ENCODE assay signal across 8 mouse cellular contexts in genomic region chr17:78454189-78454977, GRCm38 (mm10). TPM values are rescaled to one million over a fixed set of nuclear protein-coding genes. Genes with fewer than 3 reads are reported as not detected.
DNase-seq lines count a peak whose midpoint lies in the region; ATAC-seq lines count a peak whose summit lies in the region.
"Had no signal": no experiment of that assay in that cellular context is flagged by ENCODE, and none has a peak within 500 bp of the region (broad histone marks: within the 10 kb centered on the region; RNA-seq: fewer than 3 reads in every experiment).

No protein-coding gene starts in this region.

- WGBS in kidney, embryonic 16.5 days: 67% methylated on average over 21 of the region's 21 CpGs
- WGBS in embryonic facial prominence, embryonic 13.5 days: 74% methylated on average over 21 of the region's 21 CpGs
- 78% methylated on average over 21 of the region's 21 CpGs for WGBS in liver, embryonic 12.5 days (ENCODE audit: insufficient replicate concordance)

- no peaks in the 10 kb centered on the region for H3K9me3 ChIP-seq in kidney, embryonic 16.5 days (ENCODE audit: low read length)
- H3K9me3 ChIP-seq in embryonic facial prominence, embryonic 13.5 days: no peaks in the 10 kb centered on the region
- no peaks in the 10 kb centered on the region for H3K9me3 ChIP-seq in liver, embryonic 12.5 days (replicated peaks)

- no peak overlapping the region for H3K4me3 ChIP-seq in kidney, embryonic 16.5 days (ENCODE audit: low read length)
- no peak overlapping the region for H3K4me3 ChIP-seq in embryonic facial prominence, embryonic 13.5 days
- no peak overlapping the region for H3K4me3 ChIP-seq in liver, embryonic 12.5 days
- H3K4me3 ChIP-seq: myocyte had no signal

- H3K4me1 ChIP-seq in kidney, embryonic 16.5 days (ENCODE audit: insufficient read depth, low read length): peaks cover 14% of the 10 kb centered on the region
- H3K4me1 ChIP-seq in embryonic facial prominence, embryonic 13.5 days: no peaks in the 10 kb centered on the region; the same call in 1 of the 2 replicates
- no peaks in the 10 kb centered on the region for H3K4me1 ChIP-seq in liver, embryonic 12.5 days

- no peak overlapping the region for H3K27ac ChIP-seq in kidney, embryonic 16.5 days (ENCODE audit: low read length)
- H3K27ac ChIP-seq in embryonic facial prominence, embryonic 13.5 days: no peak overlapping the region
- no peak overlapping the region for H3K27ac ChIP-seq in liver, embryonic 12.5 days

- H3K4me2 ChIP-seq in kidney, embryonic 16.5 days (replicated peaks; ENCODE audit: low read depth, low read length): no peak overlapping the region; the same call in 1 of the 2 replicates
- H3K4me2 ChIP-seq in embryonic facial prominence, embryonic 13.5 days: peak overlapping the region; percentile 14; the same call in 1 of the 2 replicates
- H3K4me2 ChIP-seq in liver, embryonic 12.5 days: no peak overlapping the region

- no peak overlapping the region for H3K9ac ChIP-seq in kidney, embryonic 16.5 days (replicated peaks; ENCODE audit: low read length)
- no peak overlapping the region for H3K9ac ChIP-seq in embryonic facial prominence, embryonic 13.5 days
- no peak overlapping the region for H3K9ac ChIP-seq in liver, embryonic 12.5 days

- no peaks in the 10 kb centered on the region for H3K36me3 ChIP-seq in kidney, embryonic 16.5 days (ENCODE audit: insufficient read depth, low read length)
- H3K36me3 ChIP-seq in embryonic facial prominence, embryonic 13.5 days: no peaks in the 10 kb centered on the region
- H3K36me3 ChIP-seq in liver, embryonic 12.5 days: no peaks in the 10 kb centered on the region

- peak; percentile 57 for DNase-seq in kidney, postnatal 10 days
- DNase-seq in frontal cortex, postnatal 14 days (ENCODE audit: low spot score in 2 of 2): peak; percentile 5 to 33
- peak; percentile 10 for DNase-seq in lung, postnatal 36 days
- DNase-seq in thymus, postnatal 10 days (ENCODE audit: low spot score in 2 of 2): no peak

- ATAC-seq in kidney, embryonic 16.5 days (ENCODE audit: low FRiP score, low TSS enrichment): no peak
- ATAC-seq in embryonic facial prominence, embryonic 13.5 days (ENCODE audit: insufficient number of reproducible peaks, insufficient read depth, low FRiP score, low TSS enrichment, low read depth): no peak
- ATAC-seq in liver, embryonic 12.5 days: no peak

- H3K27me3 ChIP-seq in kidney, embryonic 16.5 days (ENCODE audit: insufficient read depth, low read length): no peaks in the 10 kb centered on the region
- no peaks in the 10 kb centered on the region for H3K27me3 ChIP-seq in embryonic facial prominence, embryonic 13.5 days
- no peaks in the 10 kb centered on the region for H3K27me3 ChIP-seq in liver, embryonic 12.5 days (replicated peaks)

RNA-seq across cellular contexts. Expression of gene Fez2, which starts 36.4 kb away (rescaled TPM):
- polyA plus RNA-seq in kidney, embryonic 16.5 days (2015; fragmentation: Nextera tagmentation; extraction: Ambion mirVana): 42.8 TPM in 2 replicates
- 39.0 and 39.3 TPM in 2 replicates for polyA plus RNA-seq in embryonic facial prominence, embryonic 13.5 days (2015; fragmentation: Nextera tagmentation; extraction: Ambion mirVana)
- polyA plus RNA-seq in liver, embryonic 12.5 days (2016; fragmentation: Nextera tagmentation; extraction: Ambion mirVana): 24.0 and 24.9 TPM in 2 replicates

RNA-seq across cellular contexts. Expression of gene Vit, which starts 53.5 kb away (rescaled TPM):
- 0.96 and 1.2 TPM in 2 replicates for polyA plus RNA-seq in kidney, embryonic 16.5 days (2015; fragmentation: Nextera tagmentation; extraction: Ambion mirVana)
- polyA plus RNA-seq in embryonic facial prominence, embryonic 13.5 days (2015; fragmentation: Nextera tagmentation; extraction: Ambion mirVana): 1.4 and 1.9 TPM in 2 replicates
- 0.06 and 0.11 TPM in 2 replicates for polyA plus RNA-seq in liver, embryonic 12.5 days (2016; fragmentation: Nextera tagmentation; extraction: Ambion mirVana)
- polyA plus RNA-seq: myocyte had no signal

Comparison
In these comparisons a context has a peak if more than half of its experiments do, and no peak if none do; other contexts are left out.
1. DNase-seq: peak in kidney, postnatal 10 days (single experiment), frontal cortex, postnatal 14 days (2 of 2) and lung, postnatal 36 days (single experiment); none in thymus, postnatal 10 days (0 of 2).